Mouse (Mus musculus) liver, postnatal 0 days (tissue): Measurements from ENCODE around the gene Rec114. TPM values are rescaled to one million over a fixed set of nuclear protein-coding genes. Genes with fewer than 3 reads are reported as not detected.

Source experiments
- ATAC-seq: fragments of 200-750 bp; cut with Nextera tagmentation; 2 replicates; pipeline ENCODE4 v1.8.0; 2017; ENCODE audit warnings: mild to moderate bottlenecking, moderate library complexity
- DNase-seq: peaks from one replicate; pipeline ENCODE4 v3.0.0-alpha.2; 2016
- H3K27ac ChIP-seq: fragments of 300-500 bp; sonication (generic); 2 replicates; pipeline ENCODE4 v1.5.1; 2014; ENCODE audit warnings: antibody characterized with exemption, moderate library complexity, mild to moderate bottlenecking, low read depth
- H3K27me3 ChIP-seq: fragments of 300-500 bp; sonication (generic); 2 replicates; pipeline ENCODE4 v1.6.1; 2014; ENCODE audit warnings: low read length, control low read depth, mixed read lengths; ENCODE audit not compliant: insufficient read depth
- H3K36me3 ChIP-seq: fragments of 300-500 bp; sonication (generic); replicated peaks from 2 replicates; pipeline ENCODE4 v1.6.1; 2014; ENCODE audit warnings: mild to moderate bottlenecking, control low read depth, low read length, moderate library complexity, mixed read lengths; ENCODE audit not compliant: insufficient read depth
- H3K4me1 ChIP-seq: fragments of 300-500 bp; sonication (generic); 2 replicates; pipeline ENCODE4 v1.6.1; 2014; ENCODE audit warnings: antibody characterized with exemption, mild to moderate bottlenecking, control low read depth; ENCODE audit not compliant: insufficient read depth
- H3K4me2 ChIP-seq: fragments of 300-500 bp; sonication (generic); 2 replicates; pipeline ENCODE4 v1.6.1; 2014; ENCODE audit warnings: low read depth, mild to moderate bottlenecking, low read length, moderate library complexity, mixed read lengths
- H3K4me3 ChIP-seq: fragments of 300-500 bp; sonication (generic); 2 replicates; pipeline ENCODE4 v1.5.1; 2014; ENCODE audit warnings: low read depth, low read length
- H3K9ac ChIP-seq: fragments of 300-500 bp; sonication (generic); replicated peaks from 2 replicates; pipeline ENCODE4 v1.6.1; 2014; ENCODE audit warnings: mild to moderate bottlenecking, moderate library complexity
- H3K9me3 ChIP-seq: fragments of 300-500 bp; sonication (generic); 2 replicates; pipeline ENCODE4 v1.6.1; 2016; ENCODE audit warnings: mild to moderate bottlenecking, control low read depth, low read length, mixed read lengths
- CTCF ChIP-seq: sonication (generic); IDR thresholded peaks from 2 replicates; pipeline ENCODE4 v1.5.1; 2016; ENCODE audit warnings: antibody characterized with exemption, low read depth
- EP300 ChIP-seq: IDR thresholded peaks from 2 replicates; pipeline ENCODE4 v1.6.1; 2016; ENCODE audit warnings: antibody characterized with exemption, low read depth, mild to moderate bottlenecking
- WGBS: fragments of 180-500 bp; shearing (Covaris S2); extraction: QIAGEN DNeasy Blood & Tissue Kit; methylation state at CpG from one replicate; pipeline ENCODE4 v1.1.7; 2014; ENCODE audit not compliant: insufficient replicate concordance; 5-methylcytosine and 5-hydroxymethylcytosine counted together
- polyA plus RNA-seq: library from polyadenylated mRNA; unstranded; fragments of >200 nt; fragmentation: Nextera tagmentation; extraction: Ambion mirVana; gene quantifications from 2 replicates; pipeline ENCODE4 v1.2.1, GENCODE M21; 2015

Rec114 gene
- polyA plus RNA-seq, 1 experiment from 2014 or later = 35.1 TPM

DNA sequence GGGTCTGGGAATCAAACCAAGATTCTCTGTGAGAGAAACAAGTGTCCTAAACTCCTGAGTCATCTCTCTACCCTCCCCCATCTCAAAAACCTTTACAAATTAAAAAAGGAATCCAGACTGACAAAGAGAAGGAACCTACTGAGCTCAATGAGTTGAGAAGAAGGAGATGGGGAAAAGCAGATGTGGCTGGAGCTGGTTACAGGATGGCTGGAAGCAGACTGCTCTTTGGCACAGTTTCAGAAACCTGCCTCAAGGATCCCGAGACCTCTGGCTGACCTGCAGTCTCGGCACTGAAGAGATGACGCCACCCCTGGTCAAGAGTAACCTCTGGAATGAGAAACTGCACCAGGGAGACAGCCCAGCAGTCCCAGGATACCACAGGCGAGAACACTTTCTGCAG is 71.3 kb downstream of the Rec114 start:
- H3K9ac ChIP-seq = no peak overlapping the region
- no peaks in the 10 kb centered on the region for H3K9me3 ChIP-seq
- DNase-seq (no peak), ATAC-seq (no peak)
- H3K4me2 ChIP-seq = no peak overlapping the region
- no peak overlapping the region for H3K27ac ChIP-seq
- WGBS = 57% methylated on average over 4 of the region's 4 CpGs
- no peaks in the 10 kb centered on the region for H3K27me3 ChIP-seq
- H3K36me3 ChIP-seq = no peaks in the 10 kb centered on the region
- H3K4me3 ChIP-seq = no peak overlapping the region
- TF ChIP-seq CTCF (no peak), EP300 (no peak)
- H3K4me1 ChIP-seq = no peaks in the 10 kb centered on the region

DNA sequence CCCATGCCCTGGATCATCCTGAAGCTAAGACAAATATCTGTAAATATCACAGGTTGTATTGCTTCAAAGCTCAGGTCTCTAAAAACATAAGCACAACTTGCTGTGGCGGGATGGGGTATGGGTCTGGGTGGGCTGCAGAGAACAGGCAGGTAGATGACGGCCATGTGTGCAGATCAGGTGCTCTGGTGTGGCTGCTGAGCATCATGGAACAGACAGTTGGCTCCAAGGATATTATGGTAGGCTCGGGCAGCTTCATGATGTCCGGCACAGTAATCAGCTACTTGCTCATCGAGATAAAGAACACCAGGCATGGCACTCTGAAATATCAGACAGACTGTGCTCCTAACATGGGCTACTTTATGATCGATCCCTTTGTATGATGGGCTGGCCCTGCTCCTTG is 73.9 kb downstream of the Rec114 start:
- WGBS = 83% methylated on average over 6 of the region's 6 CpGs
- DNase-seq (no peak), ATAC-seq (no peak)
- H3K4me1 ChIP-seq = no peaks in the 10 kb centered on the region
- no peak overlapping the region for H3K4me2 ChIP-seq
- H3K4me3 ChIP-seq = no peak overlapping the region
- TF ChIP-seq CTCF = no peak
- no peak for TF ChIP-seq EP300
- H3K9ac ChIP-seq = no peak overlapping the region
- H3K36me3 ChIP-seq = 0 out of 2 replicates have a peak, but pooled peaks cover 4% of the 10 kb centered on the region
- H3K9me3 ChIP-seq = no peaks in the 10 kb centered on the region
- H3K27me3 ChIP-seq = no peaks in the 10 kb centered on the region
- no peak overlapping the region for H3K27ac ChIP-seq

DNA sequence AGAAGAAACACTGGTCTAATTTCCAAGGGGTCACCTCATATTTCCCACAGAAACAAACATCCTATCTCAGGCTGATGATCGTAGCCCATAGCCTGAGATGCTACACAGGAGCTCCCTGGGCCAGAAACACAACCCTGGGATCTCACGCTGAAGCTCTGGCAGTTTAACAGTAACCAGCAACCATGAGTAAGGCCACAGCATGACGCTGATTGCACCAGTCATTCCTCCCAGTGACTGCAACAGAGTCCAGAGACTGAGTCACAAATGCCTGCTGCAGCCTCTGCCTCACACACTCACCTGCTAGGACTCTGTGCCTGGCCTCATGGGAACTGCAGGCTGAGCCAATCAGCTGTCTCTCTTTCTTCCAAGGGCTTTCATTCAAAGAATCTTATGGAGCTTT is 74.7 kb downstream of the Rec114 start:
- Histone ChIP-seq H3K4me2 (no peak overlapping the region), H3K9ac (no peak overlapping the region), H3K4me3 (no peak overlapping the region), H3K27ac (no peak overlapping the region), H3K36me3 (0 out of 2 replicates have a peak, but pooled peaks cover 7% of the 10 kb centered on the region), H3K9me3 (no peaks in the 10 kb centered on the region), H3K27me3 (no peaks in the 10 kb centered on the region), H3K4me1 (no peaks in the 10 kb centered on the region)
- ATAC-seq = no peak
- WGBS = 74% methylated on average over 3 of the region's 3 CpGs
- TF ChIP-seq CTCF (no peak), EP300 (no peak)
- DNase-seq = no peak

DNA sequence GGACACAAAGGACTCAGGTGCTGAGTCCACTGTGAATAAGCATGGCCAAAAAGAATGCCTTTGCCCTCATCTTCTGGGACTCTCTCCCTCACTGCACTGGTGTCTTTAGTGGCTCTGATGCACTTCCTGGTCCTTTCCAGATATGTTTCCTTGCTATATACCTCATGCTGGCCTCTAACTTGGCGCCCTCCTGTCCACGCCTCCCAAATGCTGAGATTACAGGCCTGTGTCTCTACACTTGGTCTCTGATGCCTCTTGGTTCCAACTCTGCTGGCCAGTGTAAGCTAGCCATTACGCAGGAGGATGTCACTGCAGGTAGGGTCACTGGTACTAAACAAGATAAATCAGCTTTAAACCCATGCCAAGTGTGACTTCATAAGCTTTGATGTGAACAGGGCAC is 75.6 kb downstream of the Rec114 start:
- 90% methylated on average over 3 of the region's 3 CpGs for WGBS
- H3K36me3 ChIP-seq = peaks cover 11% of the 10 kb centered on the region; the same call in 1 of the 2 replicates
- no peak for TF ChIP-seq CTCF
- TF ChIP-seq EP300 = no peak
- DNase-seq (no peak), ATAC-seq (no peak)
- no peaks in the 10 kb centered on the region for H3K27me3 ChIP-seq
- no peaks in the 10 kb centered on the region for H3K4me1 ChIP-seq
- H3K4me2 ChIP-seq = no peak overlapping the region
- no peaks in the 10 kb centered on the region for H3K9me3 ChIP-seq
- H3K9ac ChIP-seq = no peak overlapping the region
- no peak overlapping the region for H3K27ac ChIP-seq
- H3K4me3 ChIP-seq = no peak overlapping the region

DNA sequence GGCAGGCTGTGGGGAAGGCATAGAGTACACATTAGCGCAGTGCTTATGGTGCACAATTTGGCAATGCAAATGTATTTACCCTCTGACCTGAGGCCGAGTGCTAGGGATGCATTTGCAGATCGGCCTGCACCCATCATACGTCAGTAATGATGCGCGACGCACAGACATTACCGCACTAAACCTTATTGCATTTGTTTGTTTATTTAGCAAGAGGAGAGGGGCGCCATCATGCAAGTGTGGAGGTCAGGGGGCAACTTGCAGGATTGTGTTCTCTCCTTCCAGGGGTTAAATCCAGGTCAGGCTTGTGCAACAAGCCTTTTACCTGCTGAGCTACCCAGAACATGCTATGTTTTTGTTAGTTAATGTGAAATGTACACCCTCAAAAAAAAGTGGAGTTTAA is 76.5 kb downstream of the Rec114 start:
- TF ChIP-seq CTCF (no peak), EP300 (no peak)
- Histone ChIP-seq H3K36me3 (peaks cover 16% of the 10 kb centered on the region), H3K9ac (no peak overlapping the region), H3K4me1 (peaks cover 5% of the 10 kb centered on the region; the same call in 1 of the 2 replicates), H3K4me3 (no peak overlapping the region), H3K9me3 (no peaks in the 10 kb centered on the region), H3K4me2 (no peak overlapping the region), H3K27ac (no peak overlapping the region), H3K27me3 (no peaks in the 10 kb centered on the region)
- peak; percentile 75 for ATAC-seq
- DNase-seq = no peak
- 70% methylated on average over 9 of the region's 9 CpGs for WGBS

DNA sequence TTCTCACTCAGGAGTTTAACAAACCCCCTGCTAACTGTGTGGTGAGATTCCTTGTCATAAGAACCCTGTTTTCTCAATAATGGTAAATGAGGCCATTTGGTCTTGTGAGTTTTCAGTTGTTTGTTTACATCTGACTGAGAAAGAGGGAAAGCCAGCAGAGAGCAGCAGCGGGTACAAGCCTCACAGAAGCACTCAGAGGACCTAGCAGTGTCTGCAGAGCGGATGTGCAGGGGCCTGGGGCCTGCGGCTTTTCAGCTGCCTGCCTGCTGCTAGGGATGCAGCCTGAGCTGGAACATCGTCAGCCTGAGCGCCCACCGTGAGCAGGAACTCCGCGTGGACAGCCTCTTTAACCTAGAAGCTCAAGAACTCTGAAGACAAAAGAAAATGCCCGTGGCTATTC is 77.6 kb downstream of the Rec114 start:
- TF ChIP-seq CTCF = no peak
- no peak for TF ChIP-seq EP300
- H3K27me3 ChIP-seq = no peaks in the 10 kb centered on the region
- no peak overlapping the region for H3K27ac ChIP-seq
- WGBS = 75% methylated on average over 9 of the region's 9 CpGs
- H3K36me3 ChIP-seq = peaks cover 18% of the 10 kb centered on the region
- H3K4me3 ChIP-seq = no peak overlapping the region
- no peak for ATAC-seq
- H3K9ac ChIP-seq = no peak overlapping the region
- peaks cover 6% of the 10 kb centered on the region; the same call in 1 of the 2 replicates for H3K4me1 ChIP-seq
- DNase-seq = no peak
- H3K4me2 ChIP-seq = no peak overlapping the region
- no peaks in the 10 kb centered on the region for H3K9me3 ChIP-seq

DNA sequence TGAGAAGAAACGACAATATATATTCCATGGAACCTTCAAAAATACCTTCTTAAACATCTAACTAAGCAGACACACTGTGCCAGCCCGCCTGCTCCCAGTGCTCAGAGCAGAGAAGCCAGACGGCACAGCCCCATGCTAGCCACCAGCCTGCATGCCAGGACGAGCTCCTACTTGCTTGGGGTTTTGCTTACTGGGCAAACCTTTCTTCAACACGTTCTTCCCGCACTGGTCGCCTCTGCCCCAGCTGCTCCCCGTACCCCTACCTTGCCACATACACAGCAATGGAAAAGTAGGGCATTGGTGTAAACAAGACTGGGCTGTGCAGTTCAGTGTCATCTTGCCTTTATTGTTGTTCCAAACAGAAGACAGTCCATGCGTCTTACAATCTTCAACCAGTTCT is 78.3 kb downstream of the Rec114 start:
- Histone ChIP-seq H3K27me3 (no peaks in the 10 kb centered on the region), H3K9me3 (no peaks in the 10 kb centered on the region), H3K36me3 (peaks cover 18% of the 10 kb centered on the region), H3K4me2 (no peak overlapping the region), H3K4me3 (no peak overlapping the region), H3K4me1 (peaks cover 8% of the 10 kb centered on the region; the same call in 1 of the 2 replicates), H3K27ac (no peak overlapping the region), H3K9ac (no peak overlapping the region)
- TF ChIP-seq EP300 (no peak), CTCF (no peak)
- DNase-seq = no peak
- ATAC-seq = no peak
- 88% methylated on average over 9 of the region's 9 CpGs for WGBS
